Mouse (Mus musculus) limb, embryonic 11.5 days (tissue): ENCODE measurements at regions not wholly inside any gene's neighbourhood (a gene's known extent, or its start where the extent isn't known, plus 50 kb on each side); places are given as distances from the start of the nearest gene placed in this dataset.
"Not testable (repeated sequence)": the region's sequence is repeated elsewhere in the genome, so short reads cannot be mapped to it uniquely, and the experiment has no call there.

ENCODE experiments used
- ATAC-seq: fragments of 200-750 bp; cut with Nextera tagmentation; 2 replicates; pipeline ENCODE4 v1.8.0; 2017; ENCODE audit warnings: low read depth; ENCODE audit not compliant: insufficient number of reproducible peaks, low FRiP score, low TSS enrichment
- DNase-seq: peaks from one replicate; pipeline ENCODE4 v3.0.0-alpha.2; 2015; ENCODE audit warnings: low spot score
- H3K27ac ChIP-seq: fragments of 300-500 bp; sonication (generic); replicated peaks from 2 replicates; pipeline ENCODE4 v1.5.1; 2014; ENCODE audit warnings: low read depth, mild to moderate bottlenecking, low read length
- H3K27me3 ChIP-seq: fragments of 300-500 bp; sonication (generic); 2 replicates; pipeline ENCODE4 v1.6.1; 2014; ENCODE audit warnings: mild to moderate bottlenecking, low read length, mixed read lengths; ENCODE audit not compliant: control insufficient read depth, insufficient read depth
- H3K36me3 ChIP-seq: fragments of 300-500 bp; sonication (generic); 2 replicates; pipeline ENCODE4 v1.6.1; 2014; ENCODE audit warnings: mild to moderate bottlenecking, low read length, moderate library complexity, mixed read lengths; ENCODE audit not compliant: control insufficient read depth, insufficient read depth
- H3K4me1 ChIP-seq: fragments of 300-500 bp; sonication (generic); 2 replicates; pipeline ENCODE4 v1.6.1; 2014; ENCODE audit warnings: low read length, mixed read lengths; ENCODE audit not compliant: control insufficient read depth, insufficient read depth
- H3K4me2 ChIP-seq: fragments of 300-500 bp; sonication (generic); 2 replicates; pipeline ENCODE4 v1.6.1; 2014; ENCODE audit warnings: low read depth, mild to moderate bottlenecking, moderate library complexity; ENCODE audit not compliant: severe bottlenecking
- H3K4me3 ChIP-seq: fragments of 300-500 bp; sonication (generic); 2 replicates; pipeline ENCODE4 v1.5.1; 2014; ENCODE audit warnings: low read depth, low read length
- H3K9ac ChIP-seq: fragments of 300-500 bp; sonication (generic); 2 replicates; pipeline ENCODE4 v1.6.1; 2014; ENCODE audit warnings: mild to moderate bottlenecking, low read length
- H3K9me3 ChIP-seq: fragments of 300-500 bp; sonication (generic); 2 replicates; pipeline ENCODE4 v1.6.1; 2016; ENCODE audit warnings: low read length; ENCODE audit not compliant: control insufficient read depth
- WGBS: fragments of 180-500 bp; shearing (Covaris S2); extraction: QIAGEN DNeasy Blood & Tissue Kit; methylation state at CpG from one replicate; pipeline ENCODE4 v1.1.7; 2014; 5-methylcytosine and 5-hydroxymethylcytosine counted together

GRCm38 (mm10) chr11:41598431-41598830, 402.2 kb downstream of the Gabrg2 start:
- H3K36me3 ChIP-seq: no peaks in the 10 kb centered on the region
- WGBS: 54% methylated on average over 6 of the region's 6 CpGs
- no peak for ATAC-seq
- no peak overlapping the region for H3K4me2 ChIP-seq
- no peaks in the 10 kb centered on the region for H3K27me3 ChIP-seq
- no peaks in the 10 kb centered on the region for H3K4me1 ChIP-seq
- no peak overlapping the region for H3K4me3 ChIP-seq
- no peaks in the 10 kb centered on the region for H3K9me3 ChIP-seq
- DNase-seq: no peak
- H3K27ac ChIP-seq: no peak overlapping the region
- H3K9ac ChIP-seq: no peak overlapping the region

DNA sequence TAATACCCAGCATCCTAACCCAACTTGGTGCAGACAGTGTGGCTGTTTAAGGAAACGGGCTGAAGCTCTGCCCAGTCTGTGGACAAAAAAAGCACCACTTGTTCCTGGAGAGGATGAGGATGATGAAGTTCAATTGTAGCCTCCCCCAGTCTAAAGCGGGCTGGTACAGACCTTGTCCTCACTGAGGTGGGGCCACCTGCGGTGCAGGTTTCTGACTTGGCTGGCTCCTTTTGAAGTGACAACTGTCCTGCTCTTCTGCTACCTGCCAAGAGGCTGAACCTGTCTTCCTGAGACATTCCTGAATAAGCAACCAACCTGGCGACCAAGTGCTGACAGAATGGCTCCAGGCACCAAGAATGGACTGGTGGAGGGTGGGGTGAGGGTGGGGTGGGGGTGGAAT, 409.2 kb downstream of the Gabrg2 start:
- not testable (repeated sequence) for ATAC-seq, DNase-seq, H3K4me1 ChIP-seq, H3K36me3 ChIP-seq, H3K9me3 ChIP-seq, H3K4me3 ChIP-seq, H3K27ac ChIP-seq, H3K27me3 ChIP-seq, H3K4me2 ChIP-seq, H3K9ac ChIP-seq
- 71% methylated on average over 4 of the region's 4 CpGs for WGBS
